Mouse (Mus musculus): Measurements from ENCODE around the gene Irak4. TPM values are rescaled to one million over a fixed set of nuclear protein-coding genes. Genes with fewer than 3 reads are reported as not detected.

Gene Irak4
- polyA plus RNA-seq, 1 experiment from 2014 or later: 2.4 TPM

DNA sequence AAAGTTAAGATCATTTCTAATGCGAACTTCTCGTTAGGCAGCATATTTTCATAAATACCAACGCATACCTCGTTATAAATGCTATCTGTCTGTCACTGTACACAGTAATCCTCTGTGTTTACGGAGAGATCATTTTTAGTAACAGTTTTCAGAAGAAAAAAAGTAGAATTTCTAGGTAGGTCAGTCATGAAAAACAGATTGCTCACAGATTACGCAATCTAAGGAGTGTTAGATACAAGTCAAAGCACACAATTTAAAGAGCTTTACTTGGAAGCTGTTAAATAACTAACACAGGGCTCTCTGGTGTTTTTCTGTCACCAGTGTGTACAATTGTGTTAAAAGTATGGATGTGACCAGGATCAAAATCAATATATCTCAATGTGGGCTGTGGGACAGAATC lies 10.5 kb upstream of the Irak4 start:
- no peak overlapping the region for H3K27ac ChIP-seq (replicated peaks)
- 93% methylated on average over 6 of the region's 6 CpGs for WGBS
- DNase-seq (ENCODE audit: low spot score): no peak
- H3K9me3 ChIP-seq (replicated peaks): no peaks in the 10 kb centered on the region
- H3K4me3 ChIP-seq: no peak overlapping the region
- H3K36me3 ChIP-seq: peaks cover 23% of the 10 kb centered on the region
- H3K4me1 ChIP-seq: no peaks in the 10 kb centered on the region
- no peaks in the 10 kb centered on the region for H3K27me3 ChIP-seq (ENCODE audit: low read depth, poor library complexity, severe bottlenecking)

DNA sequence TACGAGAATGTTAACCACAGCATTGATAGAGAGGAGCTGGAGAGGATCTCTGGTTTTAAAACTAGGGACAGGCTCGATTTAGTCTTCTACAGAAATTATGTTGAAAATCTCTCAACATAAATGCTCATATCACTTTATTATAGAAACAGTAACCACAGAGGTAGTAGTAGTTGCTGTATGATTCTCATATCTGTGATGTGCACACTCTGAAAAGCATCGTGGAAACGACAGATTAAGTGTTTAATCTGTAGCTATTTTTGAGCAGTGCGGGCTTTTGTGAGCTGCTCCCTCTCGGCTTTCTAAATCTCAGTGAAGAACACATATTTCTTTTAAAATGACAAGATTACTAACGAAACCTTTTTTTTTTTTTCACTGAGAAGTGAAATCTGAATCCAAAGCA lies 7.9 kb upstream of the Irak4 start:
- no peak overlapping the region for H3K27ac ChIP-seq (replicated peaks)
- no peaks in the 10 kb centered on the region for H3K27me3 ChIP-seq (ENCODE audit: low read depth, poor library complexity, severe bottlenecking)
- H3K36me3 ChIP-seq: peaks cover 8% of the 10 kb centered on the region
- H3K4me1 ChIP-seq: no peaks in the 10 kb centered on the region
- H3K9me3 ChIP-seq (replicated peaks): no peaks in the 10 kb centered on the region
- DNase-seq (ENCODE audit: low spot score): no peak
- H3K4me3 ChIP-seq: no peak overlapping the region
- WGBS: 92% methylated on average over 7 of the region's 7 CpGs

DNA sequence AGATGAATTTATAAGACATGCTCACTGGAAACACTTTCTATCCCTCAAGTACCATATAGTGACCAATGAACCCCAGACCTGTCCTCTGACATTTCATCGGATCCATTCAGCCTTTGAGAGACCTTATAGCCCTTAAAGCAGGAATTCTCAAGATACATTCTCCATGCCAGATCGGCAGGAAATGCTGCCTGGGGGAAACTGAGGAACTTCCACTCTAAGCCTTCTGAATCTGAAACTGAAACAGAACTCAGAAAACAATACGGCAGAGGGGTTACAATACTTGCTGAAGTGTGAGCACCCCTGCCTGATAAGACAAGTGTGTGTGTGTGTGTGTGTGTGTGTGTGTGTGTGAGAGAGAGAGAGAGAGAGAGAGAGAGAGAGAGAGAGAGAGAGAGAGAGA lies 4.1 kb upstream of the Irak4 start:
- peaks cover 11% of the 10 kb centered on the region for H3K4me1 ChIP-seq
- DNase-seq (ENCODE audit: low spot score): no peak
- H3K9me3 ChIP-seq (replicated peaks): no peaks in the 10 kb centered on the region
- H3K27me3 ChIP-seq (ENCODE audit: low read depth, poor library complexity, severe bottlenecking): no peaks in the 10 kb centered on the region
- H3K4me3 ChIP-seq: no peak overlapping the region
- WGBS: 92% methylated on average over 3 of the region's 3 CpGs
- no peaks in the 10 kb centered on the region; the same call in 1 of the 2 replicates for H3K36me3 ChIP-seq
- H3K27ac ChIP-seq (replicated peaks): no peak overlapping the region

DNA sequence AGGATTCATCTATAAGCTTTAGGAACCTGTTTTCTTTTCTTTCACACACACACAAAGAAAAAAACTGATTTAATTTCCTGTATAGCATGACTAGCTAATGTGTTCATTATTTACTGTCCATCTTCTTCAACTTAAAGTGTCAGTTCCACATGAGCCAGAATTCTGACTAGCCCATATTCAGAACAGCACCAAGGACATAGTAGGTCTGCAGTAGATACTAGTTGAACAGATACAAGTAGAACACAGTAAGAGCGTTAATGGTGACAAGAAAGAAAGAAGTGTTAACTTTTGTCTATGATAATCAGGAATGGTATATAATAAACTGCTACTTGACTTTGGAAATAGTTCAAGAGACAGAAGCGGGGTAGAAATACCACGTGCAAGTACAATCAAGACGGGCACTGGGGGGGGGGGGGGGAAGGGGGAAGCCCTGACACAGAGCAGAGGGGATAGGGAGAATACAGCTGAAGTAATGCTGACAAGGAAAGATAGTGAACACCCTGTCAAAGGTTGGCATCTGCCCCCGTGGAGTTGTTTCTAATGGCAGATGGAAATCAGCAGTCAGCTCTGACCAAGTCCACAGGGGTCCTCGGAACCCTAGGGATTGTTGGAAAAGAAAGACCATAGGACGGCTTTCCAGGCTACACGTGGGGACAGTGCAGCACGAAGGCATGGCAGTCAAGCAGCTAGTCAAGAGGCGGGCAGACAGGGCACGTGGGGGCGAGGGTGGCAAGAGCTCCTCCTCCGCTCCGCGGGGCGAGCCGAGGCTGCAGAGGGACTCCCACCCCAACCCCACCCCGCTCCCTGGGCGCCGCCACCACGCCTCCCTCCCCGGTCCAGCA lies 655 bp upstream of the Irak4 start:
- no peaks in the 10 kb centered on the region for H3K27me3 ChIP-seq (ENCODE audit: low read depth, poor library complexity, severe bottlenecking)
- DNase-seq (ENCODE audit: low spot score): no peak
- H3K4me1 ChIP-seq: peaks cover 11% of the 10 kb centered on the region
- H3K27ac ChIP-seq (replicated peaks): peak overlapping the region; percentile 88
- WGBS: 15% methylated on average over 22 of the region's 22 CpGs
- H3K9me3 ChIP-seq (replicated peaks): no peaks in the 10 kb centered on the region
- H3K36me3 ChIP-seq: no peaks in the 10 kb centered on the region; the same call in 1 of the 2 replicates
- peak overlapping the region; percentile 78 for H3K4me3 ChIP-seq

DNA sequence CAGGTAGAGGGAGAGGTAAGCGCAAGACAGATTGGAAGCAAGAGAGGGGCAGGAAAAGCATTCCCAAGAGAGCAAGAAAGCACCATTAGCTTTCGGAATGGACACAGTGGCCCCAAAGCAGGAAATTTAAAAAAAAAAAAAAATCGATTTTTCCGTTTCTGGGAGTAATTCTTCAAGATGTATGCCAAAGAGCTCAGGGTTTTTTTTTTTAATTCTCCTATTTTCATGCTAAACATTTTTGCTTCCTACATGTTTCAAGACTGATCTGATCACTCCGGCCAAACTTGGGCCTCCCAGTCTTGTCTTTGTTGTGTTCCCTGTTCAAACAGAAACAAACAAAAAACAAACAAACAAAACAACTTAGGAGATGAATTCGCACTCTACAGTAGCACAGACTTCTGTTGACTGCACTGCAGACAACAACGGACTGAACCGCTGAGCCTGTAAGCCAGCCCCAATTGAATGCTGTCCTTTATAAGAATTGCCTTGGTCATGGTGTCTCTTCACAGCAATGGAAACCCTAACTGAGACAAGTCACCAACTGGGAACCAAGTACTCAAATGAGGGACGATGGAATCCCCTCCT lies 701 bp downstream of the Irak4 start:
- Histone ChIP-seq H3K27ac (replicated peaks) (peak overlapping the region; percentile 88), H3K9me3 (replicated peaks) (no peaks in the 10 kb centered on the region), H3K27me3 (ENCODE audit: low read depth, poor library complexity, severe bottlenecking) (no peaks in the 10 kb centered on the region), H3K4me1 (peaks cover 11% of the 10 kb centered on the region), H3K36me3 (no peaks in the 10 kb centered on the region; the same call in 1 of the 2 replicates), H3K4me3 (peak overlapping the region; percentile 78)
- WGBS: 46% methylated on average over 9 of the region's 9 CpGs
- no peak for DNase-seq (ENCODE audit: low spot score)

DNA sequence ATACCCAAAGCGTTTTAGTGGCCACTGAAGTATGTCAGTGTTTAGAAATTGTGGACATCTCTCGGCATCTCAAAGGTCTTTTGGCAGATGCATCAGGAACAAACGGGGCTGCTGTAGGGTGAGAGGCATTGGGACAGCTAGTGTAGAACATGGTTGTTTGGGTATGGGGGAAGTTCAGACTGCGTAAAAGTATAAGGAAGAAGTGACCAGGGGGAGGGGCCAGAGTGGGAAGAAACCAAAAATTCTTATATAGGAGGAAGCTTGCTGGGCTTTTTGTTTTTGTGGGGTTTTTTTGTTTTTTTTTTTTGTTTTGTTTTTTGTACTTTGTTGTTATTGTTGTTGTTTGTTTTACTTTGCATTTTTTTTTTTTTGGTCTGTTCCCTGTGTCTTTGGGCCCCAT lies 1.4 kb downstream of the Irak4 start:
- 91% methylated on average over 4 of the region's 4 CpGs for WGBS
- Histone ChIP-seq H3K36me3 (no peaks in the 10 kb centered on the region), H3K9me3 (replicated peaks) (peaks cover 4% of the 10 kb centered on the region; the same call in 1 of the 2 replicates), H3K4me1 (peaks cover 11% of the 10 kb centered on the region), H3K27me3 (ENCODE audit: low read depth, poor library complexity, severe bottlenecking) (no peaks in the 10 kb centered on the region), H3K27ac (replicated peaks) (no peak overlapping the region), H3K4me3 (no peak overlapping the region)
- DNase-seq (ENCODE audit: low spot score): no peak

DNA sequence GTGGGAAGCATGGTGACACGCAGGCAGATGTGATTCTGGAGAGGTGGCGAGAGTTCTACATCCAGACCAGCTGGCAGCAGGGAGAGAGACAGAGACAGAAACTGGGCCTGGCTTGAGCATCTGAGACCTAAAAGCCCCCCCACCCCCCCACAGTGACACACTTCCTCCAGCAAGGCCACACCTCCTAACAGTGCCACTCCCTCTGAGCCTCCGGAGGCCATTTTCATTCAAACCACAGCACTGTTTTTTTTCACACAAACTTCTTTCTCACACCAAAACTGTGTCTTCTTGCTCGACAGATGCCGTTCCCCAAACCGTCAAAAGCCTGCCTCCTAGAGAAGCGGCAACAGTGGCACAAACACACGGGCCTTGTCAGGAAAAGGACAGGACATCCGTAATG lies 10.1 kb downstream of the Irak4 start:
- DNase-seq (ENCODE audit: low spot score): no peak
- H3K9me3 ChIP-seq (replicated peaks): peaks cover 16% of the 10 kb centered on the region; the same call in 1 of the 2 replicates
- H3K4me3 ChIP-seq: no peak overlapping the region
- H3K27me3 ChIP-seq (ENCODE audit: low read depth, poor library complexity, severe bottlenecking): no peaks in the 10 kb centered on the region
- no peak overlapping the region for H3K27ac ChIP-seq (replicated peaks)
- no peaks in the 10 kb centered on the region for H3K36me3 ChIP-seq
- WGBS: 91% methylated on average over 9 of the region's 9 CpGs
- H3K4me1 ChIP-seq: no peaks in the 10 kb centered on the region

DNA sequence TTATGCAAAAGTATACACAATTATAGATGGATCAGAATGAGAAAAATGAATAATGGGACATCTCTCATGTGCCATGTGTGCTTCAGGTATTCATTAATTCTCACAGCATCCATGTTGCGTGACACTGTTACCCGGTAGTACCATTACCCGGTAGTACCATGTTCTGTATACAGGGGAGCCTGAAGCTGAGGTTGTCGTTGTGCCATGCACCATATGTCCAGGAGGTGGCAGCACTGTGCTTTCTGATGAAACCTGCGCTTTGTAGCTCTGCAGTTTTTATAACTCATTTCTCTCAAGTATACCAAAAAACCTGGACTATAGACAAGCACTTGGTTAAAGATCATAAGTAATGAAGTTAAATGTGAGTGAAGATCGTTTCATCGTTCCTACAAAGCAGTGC lies 14.0 kb downstream of the Irak4 start:
- Histone ChIP-seq H3K4me1 (no peaks in the 10 kb centered on the region), H3K27ac (replicated peaks) (no peak overlapping the region), H3K9me3 (replicated peaks) (no peaks in the 10 kb centered on the region), H3K27me3 (ENCODE audit: low read depth, poor library complexity, severe bottlenecking) (no peaks in the 10 kb centered on the region), H3K4me3 (no peak overlapping the region), H3K36me3 (no peaks in the 10 kb centered on the region)
- DNase-seq (ENCODE audit: low spot score): peak; percentile 71
- 36% methylated on average over 7 of the region's 7 CpGs for WGBS

DNA sequence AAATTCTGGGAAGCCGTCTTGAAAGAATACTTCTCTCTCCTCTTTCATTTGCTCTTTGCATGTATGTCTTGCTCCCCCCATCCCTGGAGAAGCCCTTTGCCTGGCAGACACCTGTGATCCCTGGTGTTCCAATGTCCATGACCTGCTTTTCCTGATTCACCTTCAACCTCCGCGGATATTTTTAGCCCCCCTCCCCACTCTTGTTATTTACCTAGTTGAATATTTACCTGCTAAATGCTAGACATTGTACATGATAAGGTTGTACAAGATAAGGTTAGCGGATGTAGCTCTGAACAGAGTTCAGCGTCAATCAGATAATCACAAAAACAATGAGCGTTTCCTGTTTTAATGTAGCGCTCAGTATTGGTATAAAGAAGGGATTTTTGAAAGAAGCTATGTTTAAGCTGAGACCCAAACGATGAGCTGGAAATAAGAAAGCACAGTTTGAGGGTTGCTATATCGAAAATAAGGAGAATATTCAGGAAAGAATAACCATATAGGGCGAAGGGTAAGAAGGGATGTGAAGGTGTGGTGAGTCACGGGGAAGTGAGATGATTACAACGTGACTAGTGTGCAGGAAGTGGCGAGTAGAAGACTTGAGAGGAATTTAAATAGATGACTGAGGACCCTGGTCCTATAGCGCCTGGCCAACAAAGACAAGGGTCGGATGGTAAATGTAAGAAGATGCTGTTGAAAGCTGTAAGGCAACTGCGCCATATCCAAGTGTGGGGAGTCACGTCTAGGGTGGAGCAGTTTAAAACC lies 15.6 kb downstream of the Irak4 start:
- no peak overlapping the region for H3K27ac ChIP-seq (replicated peaks)
- no peak for DNase-seq (ENCODE audit: low spot score)
- no peaks in the 10 kb centered on the region for H3K9me3 ChIP-seq (replicated peaks)
- WGBS: 87% methylated on average over 17 of the region's 17 CpGs
- no peaks in the 10 kb centered on the region for H3K4me1 ChIP-seq
- no peaks in the 10 kb centered on the region for H3K36me3 ChIP-seq
- H3K4me3 ChIP-seq: no peak overlapping the region
- H3K27me3 ChIP-seq (ENCODE audit: low read depth, poor library complexity, severe bottlenecking): no peaks in the 10 kb centered on the region

DNA sequence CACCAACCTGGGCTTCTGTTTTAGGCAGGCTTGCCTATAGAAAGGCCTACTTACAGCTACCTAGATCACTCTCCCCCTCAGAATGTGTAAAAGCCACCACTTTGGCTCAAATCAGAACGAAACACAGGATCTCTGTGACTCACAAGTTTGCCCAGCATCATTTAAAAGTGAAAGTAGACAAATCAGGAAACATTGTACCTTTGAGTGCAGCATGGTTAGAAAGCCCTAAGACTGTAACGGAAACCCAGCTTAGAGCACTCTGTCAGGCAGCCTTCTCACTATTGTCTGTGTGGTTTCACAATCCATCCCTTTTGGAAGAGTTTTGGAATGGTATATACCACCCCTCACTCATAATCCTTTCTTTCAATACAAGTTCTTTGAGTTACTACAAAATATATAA lies 21.5 kb downstream of the Irak4 start:
- no peak for DNase-seq (ENCODE audit: low spot score)
- H3K9me3 ChIP-seq (replicated peaks): no peaks in the 10 kb centered on the region
- no peaks in the 10 kb centered on the region for H3K27me3 ChIP-seq (ENCODE audit: low read depth, poor library complexity, severe bottlenecking)
- WGBS: 87% methylated on average over 2 of the region's 2 CpGs
- H3K4me1 ChIP-seq: no peaks in the 10 kb centered on the region
- H3K36me3 ChIP-seq: no peaks in the 10 kb centered on the region
- H3K27ac ChIP-seq (replicated peaks): no peak overlapping the region
- H3K4me3 ChIP-seq: no peak overlapping the region

DNA sequence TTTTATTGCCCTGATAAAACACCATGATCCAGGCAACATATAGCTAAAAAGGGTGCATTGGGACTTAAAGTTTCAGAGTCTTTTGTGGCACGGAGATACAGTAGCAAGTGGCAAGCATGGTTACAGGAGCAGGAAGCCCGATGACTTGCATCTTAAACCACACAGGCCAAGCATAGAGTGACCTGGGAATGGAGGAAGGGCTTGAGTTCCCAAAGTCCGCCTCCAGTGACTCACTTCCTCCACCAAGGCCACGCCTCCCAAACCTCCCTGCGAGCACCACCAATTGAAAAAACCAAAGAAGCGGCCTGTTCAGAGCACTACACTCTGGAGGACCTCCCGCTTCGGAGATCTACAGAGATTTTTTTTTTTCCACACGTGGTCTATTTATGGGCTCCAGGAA lies 22.4 kb downstream of the Irak4 start:
- DNase-seq (ENCODE audit: low spot score): no peak
- Histone ChIP-seq H3K36me3 (no peaks in the 10 kb centered on the region), H3K27me3 (ENCODE audit: low read depth, poor library complexity, severe bottlenecking) (no peaks in the 10 kb centered on the region), H3K27ac (replicated peaks) (no peak overlapping the region), H3K9me3 (replicated peaks) (no peaks in the 10 kb centered on the region), H3K4me3 (no peak overlapping the region), H3K4me1 (no peaks in the 10 kb centered on the region)
- 89% methylated on average over 9 of the region's 9 CpGs for WGBS

DNA sequence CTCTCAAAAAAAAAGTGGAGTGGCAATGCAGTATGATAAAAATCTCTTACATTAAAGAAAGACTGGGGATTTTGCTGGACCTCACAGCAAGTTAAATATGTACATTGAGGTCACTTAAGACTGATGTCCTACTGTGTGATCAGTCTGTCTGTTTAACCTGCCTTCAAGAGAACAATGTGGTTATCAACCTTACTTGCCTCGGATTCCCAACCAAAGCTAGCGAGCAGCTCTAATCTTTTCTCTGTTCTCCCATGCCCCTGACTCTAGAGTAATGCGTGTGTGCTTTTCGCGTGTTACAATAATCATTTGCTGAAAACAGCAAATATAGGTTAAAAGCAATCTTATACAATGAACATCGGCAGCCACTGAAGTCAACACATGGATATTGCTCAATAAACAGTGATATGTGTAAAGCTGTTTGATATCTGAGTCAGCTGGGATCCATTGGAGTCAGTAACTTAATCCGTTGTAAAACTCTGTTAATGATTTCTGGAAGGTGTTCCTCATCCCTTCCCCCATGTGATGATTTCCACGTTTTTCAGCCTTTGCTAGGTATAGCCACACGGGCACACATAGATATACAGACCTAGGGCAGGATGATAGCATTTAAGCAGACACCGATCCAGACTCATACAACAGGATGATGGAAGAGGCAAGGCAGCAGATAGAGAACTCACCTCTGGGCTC lies 25.2 kb downstream of the Irak4 start:
- Histone ChIP-seq H3K27ac (replicated peaks) (no peak overlapping the region), H3K36me3 (no peaks in the 10 kb centered on the region), H3K9me3 (replicated peaks) (no peaks in the 10 kb centered on the region), H3K4me3 (no peak overlapping the region), H3K27me3 (ENCODE audit: low read depth, poor library complexity, severe bottlenecking) (no peaks in the 10 kb centered on the region), H3K4me1 (no peaks in the 10 kb centered on the region)
- 94% methylated on average over 10 of the region's 10 CpGs for WGBS
- no peak for DNase-seq (ENCODE audit: low spot score)

All from midbrain, embryonic 10.5 days (tissue).